ENCODE assay signal across 27 mouse cellular contexts in the genomic region with DNA sequence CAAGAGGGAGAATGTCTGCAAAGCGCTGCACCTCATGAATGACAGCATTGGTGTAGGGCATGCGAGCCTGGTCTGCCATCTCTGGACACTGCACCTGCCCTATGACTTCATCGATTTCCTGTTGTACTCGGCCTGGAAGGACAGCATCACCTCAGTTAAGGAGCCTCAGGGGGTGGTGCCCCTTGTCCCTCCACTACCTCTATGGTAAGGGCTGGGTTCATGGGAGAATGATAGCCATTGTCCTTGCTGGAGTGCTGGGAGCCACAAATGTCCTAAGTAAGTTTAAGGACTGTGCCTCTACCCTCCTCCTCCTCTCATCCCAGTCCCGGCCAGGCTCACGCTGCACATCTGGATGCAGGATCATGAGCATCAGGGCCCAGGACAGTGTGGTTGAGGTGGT. TPM values are rescaled to one million over a fixed set of nuclear protein-coding genes. Genes with fewer than 3 reads are reported as not detected.
DNase-seq lines count a peak whose midpoint lies in the region; ATAC-seq lines count a peak whose summit lies in the region.
"Had no signal": no experiment of that assay in that cellular context is flagged by ENCODE, and none has a peak within 500 bp of the region (broad histone marks: within the 10 kb centered on the region; RNA-seq: fewer than 3 reads in every experiment).

No protein-coding gene starts in this region.

- H3K27ac ChIP-seq in midbrain, embryonic 11.5 days (ENCODE audit: low read depth, low read length), result no peak overlapping the region
- H3K27ac ChIP-seq in midbrain, embryonic 13.5 days, result no peak overlapping the region
- H3K27ac ChIP-seq: embryonic facial prominence, embryonic 10.5 days; embryonic facial prominence, embryonic 12.5 days; forebrain, embryonic 13.5 days; forebrain, embryonic 15.5 days had no signal

- H3K4me2 ChIP-seq in midbrain, embryonic 11.5 days, result no peak overlapping the region
- H3K4me2 ChIP-seq in midbrain, embryonic 13.5 days (replicated peaks), result no peak overlapping the region
- H3K4me2 ChIP-seq: embryonic facial prominence, embryonic 12.5 days; forebrain, embryonic 13.5 days; forebrain, embryonic 15.5 days had no signal

- H3K27me3 ChIP-seq in midbrain, embryonic 11.5 days (ENCODE audit: control insufficient read depth, insufficient read depth, low read length), result no peaks in the 10 kb centered on the region
- H3K27me3 ChIP-seq in midbrain, embryonic 13.5 days, result no peaks in the 10 kb centered on the region
- H3K27me3 ChIP-seq: embryonic facial prominence, embryonic 12.5 days; forebrain, embryonic 13.5 days; forebrain, embryonic 15.5 days; Patski had no signal

- H3K4me1 ChIP-seq in midbrain, embryonic 11.5 days (ENCODE audit: control insufficient read depth, insufficient read depth, low read length), result no peaks in the 10 kb centered on the region
- H3K4me1 ChIP-seq in midbrain, embryonic 13.5 days (replicated peaks), result peaks cover 7% of the 10 kb centered on the region
- H3K4me1 ChIP-seq: embryonic facial prominence, embryonic 12.5 days had no signal

- H3K4me3 ChIP-seq in midbrain, embryonic 11.5 days (ENCODE audit: low read depth, low read length), result no peak overlapping the region
- H3K4me3 ChIP-seq in midbrain, embryonic 13.5 days (replicated peaks), result no peak overlapping the region
- H3K4me3 ChIP-seq: embryonic facial prominence, embryonic 10.5 days; embryonic facial prominence, embryonic 12.5 days; forebrain, embryonic 13.5 days; forebrain, embryonic 15.5 days had no signal

- intact Hi-C loops in heart, postnatal 14 days (cut with DNase I), result no loop called here

- no peaks in the 10 kb centered on the region for H3K9me3 ChIP-seq in midbrain, embryonic 11.5 days (ENCODE audit: control insufficient read depth, low read length)
- H3K9me3 ChIP-seq in midbrain, embryonic 13.5 days, result no peaks in the 10 kb centered on the region
- H3K9me3 ChIP-seq: embryonic facial prominence, embryonic 10.5 days; embryonic facial prominence, embryonic 12.5 days; forebrain, embryonic 13.5 days; forebrain, embryonic 15.5 days; G1E had no signal

- WGBS in midbrain, embryonic 11.5 days, result 89% methylated on average over 6 of the region's 6 CpGs
- WGBS in midbrain, embryonic 13.5 days, result 94% methylated on average over 6 of the region's 6 CpGs

- ATAC-seq in midbrain, embryonic 11.5 days (ENCODE audit: low FRiP score), result no peak
- no peak for ATAC-seq in midbrain, embryonic 13.5 days
- ATAC-seq: activated CD4-positive, CD25-positive, alpha-beta regulatory T cell, adult 4 months; CD4-positive, CD25-positive, alpha-beta regulatory T cell, adult 4 months; forebrain, embryonic 13.5 days; forebrain, embryonic 15.5 days; Patski had no signal

- DNase-seq in heart, adult 11 months, result peak; percentile 82
- DNase-seq in heart, postnatal 14 days, result no peak
- peak; percentile 3 for DNase-seq in kidney, postnatal 10 days
- no peak for DNase-seq in kidney, postnatal 4 days
- DNase-seq in midbrain, embryonic 11.5 days (ENCODE audit: low spot score, missing footprints), result peak; percentile 17
- DNase-seq: adrenal gland, adult 8-10 months; adrenal gland, postnatal 14 days; adrenal gland, postnatal 36 days; B cell, adult 2 months; cerebellum, adult 11-12 months; cerebellum, adult 2 months; cerebellum, adult 9-10 months; cerebellum, postnatal 10 days; cerebellum, postnatal 25 days had no signal

- H3K9ac ChIP-seq in midbrain, embryonic 11.5 days (ENCODE audit: low read length), result no peak overlapping the region
- no peak overlapping the region for H3K9ac ChIP-seq in midbrain, embryonic 13.5 days (replicated peaks)
- H3K9ac ChIP-seq: embryonic facial prominence, embryonic 12.5 days; forebrain, embryonic 13.5 days; forebrain, embryonic 15.5 days had no signal

- H3K36me3 ChIP-seq in midbrain, embryonic 11.5 days (ENCODE audit: control insufficient read depth, insufficient read depth, low read length), result no peaks in the 10 kb centered on the region
- H3K36me3 ChIP-seq in midbrain, embryonic 13.5 days, result no peaks in the 10 kb centered on the region
- H3K36me3 ChIP-seq: embryonic facial prominence, embryonic 10.5 days; forebrain, embryonic 15.5 days; G1E had no signal

RNA-seq across cellular contexts. Expression of a gene that starts 7.6 kb away (rescaled TPM):
- 10 to 100 TPM; 21.9 to 25.7 TPM for total RNA-seq in heart, postnatal 14 days (2021)
- polyA plus RNA-seq in midbrain, embryonic 11.5 days (2014; fragmentation: Nextera tagmentation; extraction: Ambion mirVana), result 1.7 and 1.9 TPM in 2 replicates
- polyA plus RNA-seq in midbrain, embryonic 13.5 days (2015; fragmentation: Nextera tagmentation; extraction: Ambion mirVana), result 1.1 and 1.8 TPM in 2 replicates
- polyA plus RNA-seq: G1E had no signal

RNA-seq across cellular contexts. Expression of a gene that starts 18.3 kb away (rescaled TPM):
- total RNA-seq in heart, postnatal 14 days (2021), result 100 to 1,000 TPM; 577 to 610 TPM
- polyA plus RNA-seq in midbrain, embryonic 11.5 days (2014; fragmentation: Nextera tagmentation; extraction: Ambion mirVana), result 290 and 293 TPM in 2 replicates
- polyA plus RNA-seq in midbrain, embryonic 13.5 days (2015; fragmentation: Nextera tagmentation; extraction: Ambion mirVana), result 350 and 359 TPM in 2 replicates

RNA-seq across cellular contexts. Expression of a gene that starts 21.4 kb away (rescaled TPM):
- not detected for total RNA-seq in heart, postnatal 14 days (2021)
- not detected in 2 replicates for polyA plus RNA-seq in midbrain, embryonic 11.5 days (2014; fragmentation: Nextera tagmentation; extraction: Ambion mirVana)
- not detected in 2 replicates for polyA plus RNA-seq in midbrain, embryonic 13.5 days (2015; fragmentation: Nextera tagmentation; extraction: Ambion mirVana)
- total RNA-seq: adrenal gland, postnatal 14 days; adrenal gland, postnatal 36 days; CH12.LX; G1E had no signal
- polyA plus RNA-seq: activated CD4-positive, CD25-positive, alpha-beta regulatory T cell, adult 4 months; CD4-positive, CD25-positive, alpha-beta regulatory T cell, adult 4 months; cerebellum, adult 2 months; cortical plate, adult 2 months; embryonic facial prominence, embryonic 10.5 days; embryonic facial prominence, embryonic 12.5 days; embryonic facial prominence, embryonic 14.5 days; forebrain, embryonic 11.5 days; forebrain, embryonic 13.5 days; forebrain, embryonic 15.5 days; G1E; Patski had no signal

RNA-seq across cellular contexts. Expression of a gene that starts 33.7 kb away (rescaled TPM):
- total RNA-seq in heart, postnatal 14 days (2021), result 100 to 1,000 TPM; 197 to 205 TPM
- polyA plus RNA-seq in midbrain, embryonic 11.5 days (2014; fragmentation: Nextera tagmentation; extraction: Ambion mirVana), result 253 and 268 TPM in 2 replicates
- 303 and 324 TPM in 2 replicates for polyA plus RNA-seq in midbrain, embryonic 13.5 days (2015; fragmentation: Nextera tagmentation; extraction: Ambion mirVana)

RNA-seq across cellular contexts. Expression of a gene that starts 33.7 kb away (rescaled TPM):
- 1 to 10 TPM; 2.0 to 2.3 TPM for total RNA-seq in heart, postnatal 14 days (2021)
- polyA plus RNA-seq in midbrain, embryonic 11.5 days (2014; fragmentation: Nextera tagmentation; extraction: Ambion mirVana), result 3.4 and 4.3 TPM in 2 replicates
- 0.99 and 1.5 TPM in 2 replicates for polyA plus RNA-seq in midbrain, embryonic 13.5 days (2015; fragmentation: Nextera tagmentation; extraction: Ambion mirVana)

Comparison
In these comparisons a context has a peak if more than half of its experiments do, and no peak if none do; other contexts are left out.
1. DNase-seq: peak in heart, adult 11 months (single experiment), kidney, postnatal 10 days (single experiment) and midbrain, embryonic 11.5 days (single experiment); none in heart, postnatal 14 days (0 of 2) and kidney, postnatal 4 days (0 of 2).